10 mouse cellular contexts compared by ENCODE assay signal in the genomic region with DNA sequence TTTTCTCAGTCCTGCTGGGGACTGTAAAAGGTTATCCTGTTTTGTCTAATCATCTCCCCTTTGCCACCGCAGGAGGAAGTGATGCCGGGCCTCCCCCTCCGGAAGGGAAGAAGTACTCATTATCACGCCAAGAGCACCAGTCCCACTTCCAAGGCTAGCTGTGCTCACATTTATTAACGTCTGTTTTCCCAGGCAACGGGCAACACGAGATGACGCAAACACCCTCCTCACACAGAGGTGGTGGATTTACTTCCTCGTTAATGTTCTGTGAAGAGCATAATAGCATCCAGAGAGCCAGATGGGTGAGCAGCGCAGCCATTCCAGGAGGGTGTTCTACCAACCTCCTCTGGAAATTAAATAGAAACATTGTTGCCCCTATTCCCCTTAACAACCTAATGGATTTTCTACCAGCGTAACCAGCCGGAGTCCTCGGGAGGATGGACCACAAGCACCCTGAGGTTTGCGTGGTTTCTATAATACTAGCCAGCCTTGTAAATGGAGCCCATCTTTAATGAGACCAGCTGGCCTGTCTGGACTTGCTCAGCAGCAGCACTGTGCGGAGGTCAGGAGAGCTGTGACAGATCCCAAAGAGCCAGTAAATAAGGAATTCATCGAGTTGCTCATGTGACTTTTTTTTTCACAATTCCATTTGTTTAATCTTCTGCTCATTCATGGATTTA. TPM values are rescaled to one million over a fixed set of nuclear protein-coding genes. Genes with fewer than 3 reads are reported as not detected.
DNase-seq lines count a peak whose midpoint lies in the region; ATAC-seq and TF ChIP-seq lines count a peak whose summit lies in the region.
"Had no signal": no experiment of that assay in that cellular context is flagged by ENCODE, and none has a peak within 500 bp of the region (broad histone marks: within the 10 kb centered on the region; RNA-seq: fewer than 3 reads in every experiment).

No protein-coding gene starts in this region.

- no peaks in the 10 kb centered on the region for H3K9me3 ChIP-seq in kidney, postnatal 0 days (replicated peaks; ENCODE audit: low read length)
- H3K9me3 ChIP-seq in limb, embryonic 10.5 days (replicated peaks), result no peaks in the 10 kb centered on the region
- no peaks in the 10 kb centered on the region for H3K9me3 ChIP-seq in midbrain, embryonic 15.5 days

- peak; percentile 49; the same call in 1 of the 2 replicates for ATAC-seq in kidney, postnatal 0 days (replicated peaks; ENCODE audit: low FRiP score, low read depth)
- peak; percentile 82 for ATAC-seq in common myeloid progenitor, adult 5-6 weeks (replicated peaks; ENCODE audit: low read depth, poor library complexity, severe bottlenecking)
- ATAC-seq in midbrain, embryonic 15.5 days (replicated peaks), result no peak

- no peak overlapping the region for H3K9ac ChIP-seq in kidney, postnatal 0 days (ENCODE audit: low read depth, low read length)
- no peak overlapping the region for H3K9ac ChIP-seq in midbrain, embryonic 15.5 days

- TF ChIP-seq CTCF in kidney, postnatal 0 days (IDR thresholded peaks at IDR 0.05; ENCODE audit: low read depth), result no peak

- DNase-seq in kidney, postnatal 0 days (ENCODE audit: low spot score), result peak; percentile 64
- DNase-seq in kidney, postnatal 25 days, result no peak
- peak; percentile 79 for DNase-seq in limb, embryonic 10.5 days (ENCODE audit: low spot score)
- DNase-seq in frontal cortex, postnatal 10 days (ENCODE audit: low spot score in 2 of 2), result no peak
- DNase-seq in gastrocnemius, postnatal 4 days (ENCODE audit: low spot score in 2 of 2), result no peak
- DNase-seq in cerebellum, adult 18-20 months, result no peak
- DNase-seq: cerebellum, postnatal 25 days had no signal

- H3K36me3 ChIP-seq in kidney, postnatal 0 days (ENCODE audit: insufficient read depth, low read length), result no peaks in the 10 kb centered on the region
- peaks cover 3% of the 10 kb centered on the region; the same call in 1 of the 2 replicates for H3K36me3 ChIP-seq in limb, embryonic 10.5 days
- no peaks in the 10 kb centered on the region for H3K36me3 ChIP-seq in midbrain, embryonic 15.5 days (replicated peaks)
- H3K36me3 ChIP-seq: G1E had no signal

- no peaks in the 10 kb centered on the region for H3K27me3 ChIP-seq in kidney, postnatal 0 days (ENCODE audit: insufficient read depth, low read length)
- no peaks in the 10 kb centered on the region for H3K27me3 ChIP-seq in limb, embryonic 10.5 days (ENCODE audit: low read depth, poor library complexity, severe bottlenecking)
- H3K27me3 ChIP-seq in midbrain, embryonic 15.5 days (replicated peaks), result no peaks in the 10 kb centered on the region

- H3K4me2 ChIP-seq in kidney, postnatal 0 days (ENCODE audit: low read length), result peak overlapping the region; percentile 14; the same call in 1 of the 2 replicates
- H3K4me2 ChIP-seq in midbrain, embryonic 15.5 days, result no peak overlapping the region

- no peak overlapping the region for H3K27ac ChIP-seq in kidney, postnatal 0 days
- H3K27ac ChIP-seq in limb, embryonic 10.5 days, result peak overlapping the region; percentile 88
- H3K27ac ChIP-seq in midbrain, embryonic 15.5 days, result 0 out of 2 replicates have a peak overlapping the region, but pooled peaks have one; percentile 32

- H3K4me1 ChIP-seq in kidney, postnatal 0 days (replicated peaks; ENCODE audit: insufficient read depth, low read length), result no peaks in the 10 kb centered on the region; the same call in 1 of the 2 replicates
- H3K4me1 ChIP-seq in limb, embryonic 10.5 days, result peaks cover 36% of the 10 kb centered on the region
- H3K4me1 ChIP-seq in midbrain, embryonic 15.5 days, result peaks cover 6% of the 10 kb centered on the region; the same call in 1 of the 2 replicates

- no peak overlapping the region for H3K4me3 ChIP-seq in kidney, postnatal 0 days (replicated peaks; ENCODE audit: low read depth, low read length)
- peak overlapping the region; percentile 27 for H3K4me3 ChIP-seq in limb, embryonic 10.5 days
- no peak overlapping the region for H3K4me3 ChIP-seq in midbrain, embryonic 15.5 days

- 23% methylated on average over 16 of the region's 16 CpGs for WGBS in kidney, postnatal 0 days
- WGBS in limb, embryonic 10.5 days, result 33% methylated on average over 16 of the region's 16 CpGs
- 54% methylated on average over 16 of the region's 16 CpGs for WGBS in midbrain, embryonic 15.5 days

RNA-seq across cellular contexts. Expression of a gene that starts 28.1 kb away (rescaled TPM):
- polyA plus RNA-seq in kidney, postnatal 0 days (2015; fragmentation: Nextera tagmentation; extraction: Ambion mirVana), result 0.99 and 1.1 TPM in 2 replicates
- total RNA-seq in common myeloid progenitor, adult 5-6 weeks (2017), result 0.10 and 0.14 TPM in 2 replicates
- polyA plus RNA-seq in limb, embryonic 10.5 days (2016; fragmentation: Nextera tagmentation; extraction: Ambion mirVana), result 2.1 and 4.2 TPM in 2 replicates
- polyA plus RNA-seq in midbrain, embryonic 15.5 days (2015; fragmentation: Nextera tagmentation; extraction: Ambion mirVana), result 14.5 and 16.0 TPM in 2 replicates
- 1 to 10 TPM; 1.8 to 1.9 TPM for total RNA-seq in gastrocnemius, postnatal 4 days (2021)
- polyA plus RNA-seq: G1E had no signal

Comparison
In these comparisons a context has a peak if more than half of its experiments do, and no peak if none do; other contexts are left out.
1. DNase-seq: peak in kidney, postnatal 0 days (single experiment) and limb, embryonic 10.5 days (single experiment); none in kidney, postnatal 25 days (0 of 2), frontal cortex, postnatal 10 days (0 of 2), gastrocnemius, postnatal 4 days (0 of 2) and cerebellum, adult 18-20 months (0 of 2).